Mouse (Mus musculus) testis, adult 2 months (tissue): Measurements from ENCODE around the gene Col6a3.

Experiments used
- CTCF ChIP-seq: fragments of 200-500 bp; IDR thresholded peaks from 2 replicates; pipeline ENCODE4 v1.5.1; 2012; ENCODE audit warnings: low read depth, mild to moderate bottlenecking, inconsistent platforms, low read length, moderate library complexity; ENCODE audit not compliant: control insufficient read depth, insufficient read depth, insufficient replicate concordance
- POLR2A ChIP-seq: fragments of 200-500 bp; IDR thresholded peaks from 2 replicates; pipeline ENCODE4 v1.6.1; 2012; ENCODE audit warnings: low read depth, mild to moderate bottlenecking, inconsistent platforms, low read length, moderate library complexity; ENCODE audit not compliant: control insufficient read depth

- TF ChIP-seq POLR2A (no peak), CTCF (no peak)
Observed at GRCm38 (mm10) chr1:90742641-90743040, 101.1 kb downstream of the Col6a3 start.
